Mouse (Mus musculus) embryo, embryonic 11.5 days (tissue): ENCODE data around the gene Olfr994.

Experiments
- DNase-seq: peaks from one replicate; pipeline ENCODE4 v3.0.0-alpha.2; 2012; ENCODE audit warnings: low read depth, low spot score

The Olfr994 gene

DNA sequence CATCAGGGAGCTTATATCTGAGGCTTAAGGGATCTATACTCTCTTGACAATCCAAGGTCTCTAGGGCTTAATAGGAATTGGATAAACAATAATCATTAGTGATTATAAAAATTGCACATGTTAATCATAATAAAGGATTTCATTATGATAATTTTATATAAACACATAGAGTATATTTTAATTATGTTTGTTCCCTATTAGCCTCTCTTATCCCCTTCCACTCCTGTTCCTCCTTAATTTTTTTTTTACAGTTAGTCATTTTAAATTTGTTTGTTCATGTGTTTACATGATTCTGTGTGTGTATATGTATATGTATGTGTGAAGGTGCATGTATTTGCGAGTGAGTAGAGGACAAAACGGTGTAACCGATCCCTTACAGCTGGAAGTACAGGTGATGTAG, at the start of gene Olfr994:
Gene Olfr994, minus strand, starts transcription at position 101 of the 400 bp plus-strand sequence.
- DNase-seq = no peak

DNA sequence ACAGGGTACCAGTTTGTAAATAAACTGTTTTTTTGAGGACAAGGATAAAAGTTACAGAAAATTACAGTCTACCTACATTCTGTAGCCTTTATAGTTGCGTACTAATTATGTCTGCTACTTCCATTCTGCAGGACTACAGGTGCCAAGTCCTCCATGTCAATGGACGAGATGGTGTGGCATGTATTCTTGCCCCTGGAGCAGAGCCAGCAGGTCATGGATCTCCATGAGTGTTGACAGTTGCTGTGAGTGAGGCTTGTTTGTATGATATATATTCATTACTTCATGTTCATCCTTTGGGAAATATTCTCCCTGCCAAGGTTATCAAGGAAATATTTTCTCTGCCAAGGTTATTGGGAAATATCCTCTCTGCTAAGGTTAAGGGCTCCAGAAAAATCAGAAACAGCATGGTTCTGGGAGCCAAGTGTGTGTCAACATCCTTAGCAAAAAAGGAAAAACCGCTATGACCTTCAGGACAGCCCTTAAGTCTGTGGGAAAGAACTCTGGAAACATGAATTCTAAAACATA, 30.6 kb upstream of the Olfr994 start:
- no peak for DNase-seq

DNA sequence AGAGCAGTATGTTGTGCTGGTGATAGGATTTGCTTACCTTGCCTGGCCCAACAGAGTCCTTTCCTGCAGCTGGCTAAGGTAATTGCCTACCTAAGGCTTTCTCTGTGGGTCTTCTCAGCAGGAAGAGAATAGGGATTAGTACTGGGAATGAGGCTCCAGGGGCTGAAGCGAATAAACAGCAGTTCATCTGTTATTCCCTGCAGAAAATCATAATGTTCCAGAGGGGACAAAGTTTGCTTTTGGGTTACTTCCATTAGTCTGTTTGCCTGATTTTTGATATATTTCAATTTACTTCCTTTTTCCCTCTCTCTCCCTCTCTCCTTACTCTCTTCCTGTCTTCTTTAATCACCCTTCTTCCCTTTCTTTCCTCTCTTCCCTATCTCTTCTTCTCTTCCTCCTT, 7.3 kb upstream of the Olfr994 start, which contains the start of gene Olfr995:
Gene Olfr995, minus strand, starts transcription at position 101 of the 400 bp plus-strand sequence.
- DNase-seq = no peak

DNA sequence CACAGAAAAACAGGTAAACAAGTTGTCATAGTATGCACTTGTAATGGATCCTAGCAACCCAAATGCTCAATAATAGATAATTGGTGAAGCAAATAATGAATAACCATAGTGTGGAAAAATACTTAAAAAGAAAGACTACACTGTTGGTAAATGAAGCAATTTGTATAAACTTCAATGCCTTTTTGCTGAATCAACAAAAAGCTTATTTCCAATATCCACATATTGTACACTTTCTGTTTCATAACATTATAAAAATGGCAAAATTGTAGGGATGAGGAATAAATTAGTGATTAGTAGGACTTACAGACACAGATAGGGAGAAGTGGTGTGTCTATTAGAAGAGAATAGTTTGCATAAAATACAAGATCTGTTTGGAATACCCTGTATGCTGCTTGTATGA, 6.3 kb upstream of the Olfr994 start:
- DNase-seq = no peak

DNA sequence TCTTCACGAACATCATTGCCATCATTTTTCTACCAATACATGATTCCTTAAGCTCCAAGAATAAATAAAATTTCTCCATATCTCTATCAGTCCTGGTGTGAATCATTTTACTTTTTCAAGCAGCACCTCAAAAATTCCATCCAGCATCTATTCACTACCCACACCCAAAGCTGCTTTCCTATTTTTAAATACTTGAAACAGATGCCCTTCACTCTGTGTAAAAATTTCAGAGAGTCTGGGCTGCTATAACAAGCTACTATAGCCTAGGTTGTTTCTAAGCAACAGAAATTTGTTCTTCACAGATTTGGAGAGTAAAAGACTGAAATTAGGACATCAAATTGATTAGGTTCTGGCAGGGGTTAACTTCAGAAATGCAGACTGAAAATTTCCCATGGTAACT, 10.4 kb downstream of the Olfr994 start:
- no peak for DNase-seq

DNA sequence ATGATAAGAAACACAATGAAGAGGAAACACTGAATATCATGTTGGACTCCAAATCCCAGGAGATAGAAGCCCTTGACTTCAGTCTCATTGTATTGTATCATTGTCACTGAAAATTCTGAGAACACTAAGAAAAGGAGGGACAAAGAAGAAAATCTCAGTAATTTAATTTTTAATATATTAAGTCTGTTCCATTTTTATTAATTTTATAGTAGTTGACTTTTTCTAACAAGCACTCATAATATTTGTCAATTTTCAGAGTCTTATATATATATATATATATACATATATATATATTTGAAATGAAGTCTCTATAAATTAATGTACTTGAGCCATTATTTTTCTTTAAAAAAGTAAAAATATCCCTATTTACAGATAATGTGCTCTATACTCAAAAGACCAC, 21.5 kb downstream of the Olfr994 start, which contains the start of gene Olfr993:
Gene Olfr993, minus strand, starts transcription at position 101 of the 400 bp plus-strand sequence.
- no peak for DNase-seq

DNA sequence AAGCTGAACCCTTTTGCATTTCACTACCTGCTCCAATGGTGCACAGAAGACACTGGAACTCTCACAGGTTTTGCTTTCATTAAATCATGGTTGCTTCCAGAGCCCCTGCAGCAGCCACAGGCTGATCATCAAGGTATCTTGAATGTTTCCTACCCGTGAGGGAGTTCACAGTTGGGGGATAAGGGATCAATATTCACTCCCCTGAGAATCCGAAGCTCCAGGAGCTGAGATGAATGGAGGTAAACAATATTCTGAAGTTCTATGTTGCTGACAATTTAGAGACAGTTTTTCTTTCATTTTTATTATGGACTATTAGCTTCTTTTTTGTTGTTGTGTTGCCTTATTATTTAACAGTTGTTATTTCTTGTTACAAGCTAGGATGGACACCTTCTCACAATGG, 26.9 kb downstream of the Olfr994 start, which contains the start of gene Olfr992:
Gene Olfr992, minus strand, starts transcription at position 101 of the 400 bp plus-strand sequence.
- no peak for DNase-seq
